Mouse (Mus musculus): ENCODE measurements around the gene Spg7.

Gene Spg7

GRCm38 (mm10) chr8:123126193-123126816 is 63.6 kb downstream of the Spg7 start:
- CTCF ChIA-PET: no interaction called here

- CTCF ChIA-PET: no interaction called here
These were observed 68.3 kb downstream of the Spg7 start for GRCm38 (mm10) chr8:123131041-123131440.

DNA sequence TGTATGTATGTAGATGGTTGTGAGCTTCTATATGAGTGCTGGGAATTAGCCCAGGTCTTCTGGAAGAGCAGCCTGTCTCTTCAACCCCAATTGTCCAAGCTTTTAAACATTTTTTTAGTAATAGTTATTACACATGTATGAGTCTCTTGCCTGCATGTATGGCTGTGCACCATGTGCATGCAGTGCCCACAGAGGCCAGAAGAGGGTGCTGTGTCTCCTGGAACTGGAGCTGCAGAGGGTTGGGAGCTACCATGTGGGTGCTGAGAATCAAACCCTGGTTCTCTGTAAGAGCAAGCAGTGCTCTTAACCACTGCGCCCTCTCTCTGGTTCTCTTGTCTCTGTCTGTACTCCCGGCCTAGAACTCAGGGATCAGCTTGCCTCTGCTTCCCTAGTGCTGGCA is 70.2 kb downstream of the Spg7 start:
- CTCF ChIA-PET: no interaction called here

- CTCF ChIA-PET: no interaction called here
These were observed 71.5 kb downstream of the Spg7 start for GRCm38 (mm10) chr8:123134149-123134713.

- CTCF ChIA-PET: no interaction called here
These were observed 72.7 kb downstream of the Spg7 start for GRCm38 (mm10) chr8:123135406-123135805.

DNA sequence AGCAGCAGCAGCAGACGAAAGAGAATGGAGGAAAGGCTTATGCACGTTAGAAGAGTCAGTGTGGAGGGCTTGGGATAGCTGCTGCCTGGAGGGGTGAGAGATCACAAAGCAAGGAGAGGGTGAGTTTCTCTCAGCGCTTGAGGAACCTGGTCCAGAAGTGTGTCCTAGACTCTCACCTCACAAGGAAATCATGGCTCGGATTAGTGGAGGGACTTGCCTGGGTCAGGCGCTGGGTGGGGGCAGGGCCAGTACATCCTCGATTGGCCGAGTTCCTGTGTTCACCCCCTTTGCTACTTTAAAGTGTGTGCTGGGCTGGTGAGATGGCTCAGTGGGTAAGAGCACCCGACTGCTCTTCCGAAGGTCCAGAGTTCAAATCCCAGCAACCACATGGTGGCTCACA is 73.1 kb downstream of the Spg7 start:
- CTCF ChIA-PET: no interaction called here

- CTCF ChIA-PET: no interaction called here
These were observed 73.5 kb downstream of the Spg7 start for GRCm38 (mm10) chr8:123136287-123136686.

- CTCF ChIA-PET: no interaction called here
These were observed 74.9 kb downstream of the Spg7 start for GRCm38 (mm10) chr8:123137645-123138077.

GRCm38 (mm10) chr8:123138741-123139140 is 76.0 kb downstream of the Spg7 start:
- CTCF ChIA-PET: no interaction called here

DNA sequence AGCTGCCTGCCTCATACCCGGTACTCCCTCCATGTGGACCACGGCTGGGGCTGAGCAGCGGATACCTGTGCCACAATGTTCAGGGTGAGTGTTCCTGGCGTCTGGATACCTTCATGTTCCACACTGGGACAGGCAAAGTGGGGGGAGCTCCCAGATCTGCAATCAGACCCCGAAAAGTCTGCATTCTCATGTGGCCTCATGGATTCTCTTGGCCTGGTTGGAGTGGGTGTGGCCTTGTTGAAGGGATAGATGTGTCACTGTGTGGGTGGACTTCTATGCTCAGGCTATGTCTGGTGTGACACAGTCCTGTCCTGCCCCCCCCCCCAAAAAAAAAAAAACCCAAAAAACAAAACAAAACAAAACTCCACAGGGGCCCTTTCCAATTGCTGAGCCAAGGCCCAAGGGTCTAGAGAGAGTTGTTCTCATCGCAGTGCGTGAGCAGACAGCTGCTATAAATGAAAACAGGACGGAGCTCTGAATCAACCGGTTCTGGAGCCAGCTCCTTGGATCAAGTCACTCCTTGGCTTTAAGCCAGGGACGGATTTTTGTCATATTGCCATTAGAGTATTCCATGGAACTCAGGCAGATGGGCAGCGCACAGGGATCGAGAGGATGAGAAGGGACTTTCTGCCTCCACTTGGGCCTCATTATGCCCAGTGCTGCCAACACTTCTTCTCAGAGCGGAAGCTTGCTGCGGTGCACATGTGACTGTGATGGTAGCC is 79.2 kb downstream of the Spg7 start:
- CTCF ChIA-PET: interaction anchor here (0.6 kb wide), 1 partner anchor 69 kb away, joined by 3 read pairs; no protein-coding TSS in a partner anchor

- CTCF ChIA-PET: no interaction called here
These were observed 82.5 kb downstream of the Spg7 start for GRCm38 (mm10) chr8:123145279-123145678.

DNA sequence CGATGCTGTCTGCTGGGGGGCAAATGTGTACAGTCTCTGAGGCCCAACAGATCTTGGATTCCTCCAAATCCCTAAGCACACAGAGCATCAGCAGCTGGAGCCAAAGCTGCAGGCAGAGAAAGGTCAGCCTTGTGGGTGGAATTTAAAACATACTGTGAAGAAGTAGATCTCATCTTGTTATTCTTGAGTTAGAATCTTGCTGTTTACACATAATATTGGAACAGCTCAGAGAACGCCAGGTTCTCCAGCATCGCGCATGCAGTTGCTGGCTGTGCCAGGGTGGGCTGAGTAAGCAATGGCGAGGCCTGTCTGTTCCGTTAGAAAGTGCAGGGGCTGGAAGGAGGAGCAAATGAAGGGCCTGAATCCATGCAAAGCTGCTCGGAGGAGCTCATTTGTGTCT is 83.6 kb downstream of the Spg7 start:
- CTCF ChIA-PET: no interaction called here

Data from spleen, embryonic (tissue).